Mouse (Mus musculus) c-Kit-positive CD71-positive TER-119-negative erythroid progenitor cells, embryonic 14.5 days (primary cell): Measurements from ENCODE around the gene Prr12.
"Not testable (repeated sequence)": the region's sequence is repeated elsewhere in the genome, so short reads cannot be mapped to it uniquely, and the experiment has no call there.

Source experiments
- DNase-seq: peaks from one replicate; pipeline ENCODE4 v3.0.0-alpha.2; 2013; ENCODE audit warnings: low read depth

The Prr12 gene

GRCm38 (mm10) chr7:45052862-45053116 lies at the start of gene Prr12:
Gene Prr12 (minus strand): TSS chr7:45052881.
- DNase-seq = no peak

- DNase-seq = no peak
Observed at GRCm38 (mm10) chr7:45102441-45102840, 49.8 kb upstream of the Prr12 start.

GRCm38 (mm10) chr7:45100046-45100445 lies 47.4 kb upstream of the Prr12 start:
- no peak for DNase-seq

GRCm38 (mm10) chr7:45098541-45099240 lies 46.0 kb upstream of the Prr12 start:
- DNase-seq = no peak

GRCm38 (mm10) chr7:45097479-45097878 lies 44.8 kb upstream of the Prr12 start:
- DNase-seq = no peak

- not testable (repeated sequence) for DNase-seq
Observed at GRCm38 (mm10) chr7:45095965-45096364, 43.3 kb upstream of the Prr12 start.

- no peak for DNase-seq
Observed at GRCm38 (mm10) chr7:45095367-45095766, 42.7 kb upstream of the Prr12 start.

GRCm38 (mm10) chr7:45094121-45094520 lies 41.4 kb upstream of the Prr12 start:
- no peak for DNase-seq

GRCm38 (mm10) chr7:45093516-45093905 lies 40.8 kb upstream of the Prr12 start:
- no peak for DNase-seq

- no peak for DNase-seq
Observed at GRCm38 (mm10) chr7:45092828-45093515, 40.3 kb upstream of the Prr12 start.

- peak; percentile 65 for DNase-seq
Observed at GRCm38 (mm10) chr7:45092048-45092447, 39.4 kb upstream of the Prr12 start, which contains the start of gene Rcn3. Gene Rcn3 (minus strand): TSS chr7:45092221.

GRCm38 (mm10) chr7:45091001-45091990 lies 38.6 kb upstream of the Prr12 start:
- DNase-seq = no peak

- DNase-seq = no peak
Observed at GRCm38 (mm10) chr7:45090251-45090977, 37.7 kb upstream of the Prr12 start.

GRCm38 (mm10) chr7:45088597-45088996 lies 35.9 kb upstream of the Prr12 start:
- DNase-seq = no peak

GRCm38 (mm10) chr7:45086084-45086483 lies 33.4 kb upstream of the Prr12 start:
- DNase-seq = no peak

GRCm38 (mm10) chr7:45083300-45083890 lies 30.7 kb upstream of the Prr12 start:
- DNase-seq = no peak

GRCm38 (mm10) chr7:45082401-45083299 lies 30.0 kb upstream of the Prr12 start:
- DNase-seq = no peak

GRCm38 (mm10) chr7:45081016-45081415 lies 28.3 kb upstream of the Prr12 start:
- DNase-seq = no peak

- peak; percentile 87 for DNase-seq
Observed at GRCm38 (mm10) chr7:45079856-45080255, 27.2 kb upstream of the Prr12 start.

- peak; percentile 67 for DNase-seq
Observed at GRCm38 (mm10) chr7:45078513-45078912, 25.8 kb upstream of the Prr12 start.
